Mouse (Mus musculus) thymus, adult 2 months (tissue): ENCODE data around the gene Lrrfip1. TPM values are rescaled to one million over a fixed set of nuclear protein-coding genes. Genes with fewer than 3 reads are reported as not detected.

Source experiments
- DNase-seq: peaks from one replicate; pipeline ENCODE4 v3.0.0; 2021
- H3K27ac ChIP-seq: fragments of 200-500 bp; 2 replicates; pipeline ENCODE4 v1.5.1; 2012; ENCODE audit warnings: low read length, control low read depth; ENCODE audit not compliant: control insufficient read depth, insufficient read depth
- H3K27me3 ChIP-seq: fragments of 200-500 bp; 2 replicates; pipeline ENCODE4 v1.6.1; 2012; ENCODE audit warnings: mild to moderate bottlenecking, low read length, moderate library complexity, mixed read lengths; ENCODE audit not compliant: control insufficient read depth, insufficient read depth
- H3K36me3 ChIP-seq: fragments of 200-500 bp; 2 replicates; pipeline ENCODE4 v1.6.1; 2012; ENCODE audit warnings: mild to moderate bottlenecking, low read length, moderate library complexity; ENCODE audit not compliant: control insufficient read depth, insufficient read depth
- H3K4me1 ChIP-seq: fragments of 200-500 bp; replicated peaks from 2 replicates; pipeline ENCODE4 v1.6.1; 2012; ENCODE audit warnings: low read length; ENCODE audit not compliant: control insufficient read depth, insufficient read depth
- H3K4me3 ChIP-seq: fragments of 200-500 bp; 2 replicates; pipeline ENCODE4 v1.5.1; 2012; ENCODE audit warnings: mild to moderate bottlenecking, low read length, control low read depth, moderate library complexity; ENCODE audit not compliant: control insufficient read depth, insufficient read depth
- CTCF ChIP-seq: fragments of 200-500 bp; IDR thresholded peaks from 2 replicates; pipeline ENCODE4 v1.5.1; 2012; ENCODE audit warnings: mild to moderate bottlenecking, control low read depth, low read length, moderate library complexity, borderline replicate concordance; ENCODE audit not compliant: control insufficient read depth, poor library complexity, insufficient read depth; ENCODE audit errors: extremely low read depth
- POLR2A ChIP-seq: fragments of 200-500 bp; IDR thresholded peaks from 2 replicates; pipeline ENCODE4 v1.6.1; 2012; ENCODE audit warnings: mild to moderate bottlenecking, low read length, control low read depth, moderate library complexity; ENCODE audit not compliant: control insufficient read depth, poor library complexity, insufficient read depth; ENCODE audit errors: extremely low read depth
- WGBS: fragments of 180-500 bp; shearing (Covaris S2); methylation state at CpG from one replicate; pipeline ENCODE4 v1.1.7; 2018; 5-methylcytosine and 5-hydroxymethylcytosine counted together
- polyA plus RNA-seq: library from polyadenylated mRNA; depleted of rRNA; stranded (reverse); fragments of >200 nt; gene quantifications from 2 replicates; pipeline ENCODE4 v1.2.3, GENCODE M21; 2012

Lrrfip1 gene
- polyA plus RNA-seq, 1 experiment: 31.8 TPM

DNA sequence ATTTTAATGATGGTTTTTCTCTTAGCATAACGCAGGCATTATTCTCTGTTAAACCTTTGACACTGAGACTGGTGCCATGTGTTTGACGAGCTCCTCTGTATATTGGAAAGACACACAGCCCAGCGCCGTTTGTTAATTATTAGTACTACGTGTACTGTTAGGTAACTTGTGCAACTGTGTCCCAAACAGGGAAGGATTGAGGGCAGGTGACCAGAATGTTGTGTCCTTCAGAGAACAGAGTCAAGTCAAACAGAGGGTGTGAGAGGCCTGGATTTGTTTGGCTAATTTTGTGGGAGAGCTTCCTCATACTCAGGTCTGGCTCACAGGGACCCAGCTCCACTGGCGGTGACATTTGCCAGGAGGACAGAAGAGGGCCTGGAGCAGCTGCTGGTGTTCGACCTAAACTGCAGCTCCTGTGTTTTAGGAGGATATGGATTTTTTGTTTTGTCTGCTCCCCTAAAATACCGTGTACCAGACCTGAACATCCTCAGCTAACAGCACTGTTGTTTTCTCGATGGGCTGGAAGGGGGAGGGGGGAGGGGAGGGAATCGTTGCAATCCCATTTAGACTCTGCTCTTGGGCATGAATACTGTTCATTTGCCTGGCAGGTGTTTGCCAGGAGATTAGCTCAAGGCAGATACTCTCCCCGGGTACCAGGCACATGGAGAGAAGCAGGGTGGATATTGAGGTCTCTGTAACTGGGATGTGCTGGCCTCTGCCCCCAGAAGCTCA lies 103.3 kb downstream of the Lrrfip1 start:
- Histone ChIP-seq H3K36me3 (peaks cover 46% of the 10 kb centered on the region), H3K4me3 (no peak overlapping the region), H3K4me1 (peaks cover 15% of the 10 kb centered on the region), H3K27me3 (no peaks in the 10 kb centered on the region), H3K27ac (no peak overlapping the region; the same call in 1 of the 2 replicates)
- DNase-seq: no peak
- 92% methylated on average over 11 of the region's 11 CpGs for WGBS
- TF ChIP-seq CTCF (no peak), POLR2A (no peak)

DNA sequence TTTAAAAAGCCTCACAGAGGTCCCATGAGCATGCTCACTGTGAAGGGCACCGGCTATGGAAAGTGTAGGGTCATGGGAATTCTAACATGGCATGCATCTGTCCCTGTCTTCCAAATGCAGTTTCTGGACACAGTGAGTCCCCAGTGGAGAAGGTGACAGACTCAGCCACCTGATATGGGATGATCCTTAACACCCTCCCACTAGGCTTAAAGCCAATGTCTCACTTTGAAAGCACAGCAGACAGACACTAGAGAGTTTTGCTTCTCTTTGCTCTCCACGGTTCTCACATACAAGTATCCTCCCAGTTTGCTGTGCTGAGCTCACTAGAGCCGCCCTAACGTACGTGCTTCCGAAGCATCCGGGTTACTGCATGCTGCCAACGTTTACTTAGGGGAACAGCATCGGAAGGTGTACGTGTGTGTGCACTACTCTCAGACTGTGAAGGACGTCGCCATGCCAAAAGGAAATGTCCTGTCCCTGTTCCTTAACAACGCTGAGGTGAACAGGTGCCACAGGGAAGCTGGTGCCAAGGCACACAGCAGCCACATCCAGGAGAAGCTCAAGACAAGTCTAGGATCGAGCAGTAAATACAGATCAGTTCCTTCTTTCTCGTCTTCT lies 104.9 kb downstream of the Lrrfip1 start:
- WGBS: 94% methylated on average over 15 of the region's 15 CpGs
- H3K4me1 ChIP-seq: peaks cover 5% of the 10 kb centered on the region
- H3K36me3 ChIP-seq: peaks cover 62% of the 10 kb centered on the region
- H3K27me3 ChIP-seq: no peaks in the 10 kb centered on the region
- H3K27ac ChIP-seq: no peak overlapping the region
- no peak for TF ChIP-seq CTCF
- TF ChIP-seq POLR2A: no peak
- no peak overlapping the region for H3K4me3 ChIP-seq
- no peak for DNase-seq

GRCm38 (mm10) chr1:91107548-91107947 lies 109.0 kb downstream of the Lrrfip1 start:
- Histone ChIP-seq H3K36me3 (peaks cover 80% of the 10 kb centered on the region), H3K27me3 (no peaks in the 10 kb centered on the region), H3K4me1 (no peaks in the 10 kb centered on the region; the same call in 1 of the 2 replicates), H3K4me3 (no peak overlapping the region), H3K27ac (no peak overlapping the region)
- TF ChIP-seq POLR2A: no peak
- TF ChIP-seq CTCF: no peak
- DNase-seq: no peak
- 93% methylated on average over 5 of the region's 5 CpGs for WGBS

- Histone ChIP-seq H3K4me1 (no peaks in the 10 kb centered on the region), H3K27me3 (no peaks in the 10 kb centered on the region), H3K27ac (no peak overlapping the region), H3K36me3 (peaks cover 83% of the 10 kb centered on the region), H3K4me3 (no peak overlapping the region)
- TF ChIP-seq CTCF (no peak), POLR2A (no peak)
- DNase-seq: no peak
- 93% methylated on average over 4 of the region's 4 CpGs for WGBS
Observed at GRCm38 (mm10) chr1:91109302-91109701, 110.8 kb downstream of the Lrrfip1 start.

DNA sequence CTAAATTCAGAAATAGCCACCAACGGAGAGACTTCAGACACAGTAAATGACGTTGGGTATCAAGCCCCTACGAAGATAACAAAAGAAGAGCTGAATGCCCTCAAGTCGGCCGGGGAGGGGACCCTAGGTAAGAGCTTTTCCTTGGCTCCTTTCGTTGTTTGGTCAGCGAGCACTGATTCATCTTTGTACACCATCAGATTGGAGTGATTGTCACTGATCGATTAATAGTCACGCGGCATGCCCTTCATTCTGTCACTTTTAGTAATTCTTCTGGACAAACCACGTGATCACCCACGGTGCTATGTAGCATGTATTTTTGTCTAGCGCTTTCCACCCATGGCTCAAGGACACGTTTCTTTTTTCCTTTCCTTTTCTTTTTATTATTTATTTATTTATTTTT lies 113.6 kb downstream of the Lrrfip1 start:
- Histone ChIP-seq H3K4me3 (no peak overlapping the region), H3K36me3 (peaks cover 73% of the 10 kb centered on the region), H3K4me1 (no peaks in the 10 kb centered on the region), H3K27ac (no peak overlapping the region), H3K27me3 (no peaks in the 10 kb centered on the region)
- no peak for TF ChIP-seq POLR2A
- no peak for TF ChIP-seq CTCF
- WGBS: 96% methylated on average over 14 of the region's 14 CpGs
- DNase-seq: no peak

GRCm38 (mm10) chr1:91112606-91113005 lies 114.1 kb downstream of the Lrrfip1 start:
- TF ChIP-seq CTCF: no peak
- no peak for TF ChIP-seq POLR2A
- no peak for DNase-seq
- peaks cover 68% of the 10 kb centered on the region for H3K36me3 ChIP-seq

More at GRCm38 (mm10) chr1:91112606-91113005, 114.1 kb downstream of the Lrrfip1 start:
- Histone ChIP-seq H3K4me1 (no peaks in the 10 kb centered on the region), H3K27ac (no peak overlapping the region), H3K27me3 (no peaks in the 10 kb centered on the region), H3K4me3 (no peak overlapping the region)
- 94% methylated on average over 4 of the region's 4 CpGs for WGBS
